Mouse (Mus musculus): ENCODE measurements at regions not wholly inside any gene's neighbourhood (a gene's known extent, or its start where the extent isn't known, plus 50 kb on each side); places are given as distances from the start of the nearest gene placed in this dataset.
A peak's percentile ranks its signal among the peaks of the same experiment; 100 is the strongest.

DNA sequence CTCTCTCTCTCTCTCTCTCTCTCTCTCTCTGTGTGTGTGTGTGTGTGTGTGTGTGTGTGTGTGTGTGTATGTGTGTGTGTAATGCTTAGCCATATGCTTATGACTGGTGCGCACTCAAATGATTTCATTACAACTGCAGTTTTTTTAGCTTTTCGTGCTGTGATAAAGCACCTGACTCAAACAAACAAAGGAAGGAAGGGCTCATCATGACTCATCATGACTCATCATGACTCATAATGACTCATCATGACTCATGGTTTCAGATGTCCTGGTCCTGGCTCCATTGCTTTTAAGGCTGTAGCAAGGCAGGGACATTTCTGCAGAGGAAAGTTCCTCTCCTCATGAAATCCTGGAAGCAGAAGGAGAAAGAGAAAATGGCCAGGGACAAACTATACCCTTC, 302.9 kb downstream of the Foxa2 start:
- WGBS = 81% methylated on average over 2 of the region's 2 CpGs
- Histone ChIP-seq H3K9ac (ENCODE audit: low read depth, low read length) (no peak overlapping the region), H3K27me3 (replicated peaks; ENCODE audit: control insufficient read depth, insufficient read depth, low read length) (no peaks in the 10 kb centered on the region), H3K9me3 (ENCODE audit: control insufficient read depth, low read length) (no peaks in the 10 kb centered on the region), H3K4me3 (ENCODE audit: low read length) (no peak overlapping the region), H3K27ac (ENCODE audit: low read depth, low read length) (no peak overlapping the region), H3K36me3 (ENCODE audit: control insufficient read depth, insufficient read depth, low read length) (no peaks in the 10 kb centered on the region), H3K4me1 (ENCODE audit: control insufficient read depth, insufficient read depth, low read depth, low read length) (no peaks in the 10 kb centered on the region), H3K4me2 (ENCODE audit: low read length) (no peak overlapping the region)
- ATAC-seq = no peak

DNA sequence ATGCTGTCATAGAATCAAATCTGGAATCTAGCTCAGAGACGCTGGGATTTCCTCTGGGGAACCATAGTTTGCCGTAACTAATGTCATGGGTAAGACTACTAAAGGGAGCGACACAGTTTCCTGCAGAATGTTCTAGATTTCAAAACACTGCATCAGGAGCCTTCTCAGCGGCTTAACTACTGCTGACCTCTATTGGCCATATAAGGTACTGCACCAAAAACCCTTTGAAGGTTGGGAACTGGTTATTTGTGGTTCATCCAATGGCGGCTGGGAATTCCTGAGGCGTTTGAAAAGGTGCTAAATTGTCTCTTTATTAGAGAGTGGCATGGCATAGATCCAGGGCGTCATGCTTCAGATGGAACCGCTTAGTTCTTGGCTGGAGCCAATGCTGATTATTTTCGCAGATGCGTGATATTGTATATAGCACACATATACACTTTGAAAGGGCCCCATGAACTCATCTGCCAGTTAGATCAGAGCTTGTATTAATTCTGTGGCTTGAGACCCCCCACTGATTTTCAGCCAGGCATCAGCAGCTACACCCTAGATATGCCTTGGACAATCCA, 308.4 kb downstream of the Foxa2 start:
- Histone ChIP-seq H3K4me1 (ENCODE audit: control insufficient read depth, insufficient read depth, low read depth, low read length) (no peaks in the 10 kb centered on the region), H3K27ac (ENCODE audit: low read depth, low read length) (no peak overlapping the region), H3K36me3 (ENCODE audit: control insufficient read depth, insufficient read depth, low read length) (no peaks in the 10 kb centered on the region), H3K9me3 (ENCODE audit: control insufficient read depth, low read length) (no peaks in the 10 kb centered on the region), H3K4me3 (ENCODE audit: low read length) (no peak overlapping the region), H3K9ac (ENCODE audit: low read depth, low read length) (no peak overlapping the region), H3K27me3 (replicated peaks; ENCODE audit: control insufficient read depth, insufficient read depth, low read length) (no peaks in the 10 kb centered on the region), H3K4me2 (ENCODE audit: low read length) (no peak overlapping the region)
- WGBS = 40% methylated on average over 10 of the region's 10 CpGs
- ATAC-seq = peak; percentile 56; the same call in 1 of the 2 replicates

- Histone ChIP-seq H3K4me1 (ENCODE audit: control insufficient read depth, insufficient read depth, low read depth, low read length) (no peaks in the 10 kb centered on the region), H3K9me3 (ENCODE audit: control insufficient read depth, low read length) (no peaks in the 10 kb centered on the region), H3K4me3 (ENCODE audit: low read length) (no peak overlapping the region), H3K36me3 (ENCODE audit: control insufficient read depth, insufficient read depth, low read length) (no peaks in the 10 kb centered on the region), H3K9ac (ENCODE audit: low read depth, low read length) (no peak overlapping the region), H3K27me3 (replicated peaks; ENCODE audit: control insufficient read depth, insufficient read depth, low read length) (no peaks in the 10 kb centered on the region), H3K27ac (ENCODE audit: low read depth, low read length) (no peak overlapping the region), H3K4me2 (ENCODE audit: low read length) (no peak overlapping the region)
- WGBS = 80% methylated on average over 4 of the region's 4 CpGs
- no peak for ATAC-seq
Measured at GRCm38 (mm10) chr2:147727396-147727795, 319.4 kb downstream of the Foxa2 start.

DNA sequence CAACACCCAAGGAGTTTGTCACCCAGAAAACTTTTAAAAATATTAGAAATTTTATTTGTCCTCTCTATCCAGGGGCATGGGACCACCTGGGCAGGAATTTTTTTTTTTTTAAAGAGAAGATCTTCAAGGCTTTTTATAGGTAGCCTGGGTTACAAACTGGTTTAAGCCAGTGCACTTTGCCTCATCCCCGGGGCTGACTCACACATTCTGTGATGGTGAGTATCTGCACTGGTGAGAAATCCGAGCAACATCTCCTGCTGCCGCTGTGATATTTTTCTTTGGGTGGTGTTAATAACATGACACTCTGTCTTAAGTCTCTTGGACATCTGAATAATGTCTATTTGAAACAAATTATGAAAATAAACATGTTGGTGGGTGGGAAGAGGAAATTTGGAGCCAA, 327.8 kb downstream of the Foxa2 start:
- Histone ChIP-seq H3K27ac (ENCODE audit: low read depth, low read length) (no peak overlapping the region), H3K4me3 (ENCODE audit: low read length) (no peak overlapping the region), H3K4me2 (ENCODE audit: low read length) (no peak overlapping the region), H3K9ac (ENCODE audit: low read depth, low read length) (no peak overlapping the region), H3K36me3 (ENCODE audit: control insufficient read depth, insufficient read depth, low read length) (no peaks in the 10 kb centered on the region), H3K27me3 (replicated peaks; ENCODE audit: control insufficient read depth, insufficient read depth, low read length) (no peaks in the 10 kb centered on the region), H3K9me3 (ENCODE audit: control insufficient read depth, low read length) (no peaks in the 10 kb centered on the region), H3K4me1 (ENCODE audit: control insufficient read depth, insufficient read depth, low read depth, low read length) (no peaks in the 10 kb centered on the region)
- WGBS = 87% methylated on average over 3 of the region's 3 CpGs
- ATAC-seq = no peak

- Histone ChIP-seq H3K36me3 (ENCODE audit: control insufficient read depth, insufficient read depth, low read length) (no peaks in the 10 kb centered on the region), H3K9me3 (ENCODE audit: control insufficient read depth, low read length) (no peaks in the 10 kb centered on the region), H3K27me3 (replicated peaks; ENCODE audit: control insufficient read depth, insufficient read depth, low read length) (no peaks in the 10 kb centered on the region), H3K4me3 (ENCODE audit: low read length) (no peak overlapping the region), H3K27ac (ENCODE audit: low read depth, low read length) (no peak overlapping the region), H3K9ac (ENCODE audit: low read depth, low read length) (no peak overlapping the region), H3K4me2 (ENCODE audit: low read length) (no peak overlapping the region), H3K4me1 (ENCODE audit: control insufficient read depth, insufficient read depth, low read depth, low read length) (no peaks in the 10 kb centered on the region)
- ATAC-seq = no peak
- WGBS = 90% methylated on average over 12 of the region's 12 CpGs
Measured at GRCm38 (mm10) chr2:147717484-147717947, 329.3 kb downstream of the Foxa2 start.

GRCm38 (mm10) chr2:147715791-147716190, 331.0 kb downstream of the Foxa2 start:
- Histone ChIP-seq H3K27me3 (replicated peaks; ENCODE audit: control insufficient read depth, insufficient read depth, low read length) (no peaks in the 10 kb centered on the region), H3K9me3 (ENCODE audit: control insufficient read depth, low read length) (no peaks in the 10 kb centered on the region), H3K4me1 (ENCODE audit: control insufficient read depth, insufficient read depth, low read depth, low read length) (no peaks in the 10 kb centered on the region), H3K9ac (ENCODE audit: low read depth, low read length) (no peak overlapping the region), H3K27ac (ENCODE audit: low read depth, low read length) (no peak overlapping the region), H3K36me3 (ENCODE audit: control insufficient read depth, insufficient read depth, low read length) (no peaks in the 10 kb centered on the region), H3K4me3 (ENCODE audit: low read length) (no peak overlapping the region), H3K4me2 (ENCODE audit: low read length) (no peak overlapping the region)
- no peak for ATAC-seq
- 92% methylated on average over 5 of the region's 5 CpGs for WGBS

- no peaks in the 10 kb centered on the region for H3K9me3 ChIP-seq (ENCODE audit: control insufficient read depth, low read length)
- no peak overlapping the region for H3K27ac ChIP-seq (ENCODE audit: low read depth, low read length)
- no peaks in the 10 kb centered on the region for H3K4me1 ChIP-seq (ENCODE audit: control insufficient read depth, insufficient read depth, low read depth, low read length)
- H3K36me3 ChIP-seq (ENCODE audit: control insufficient read depth, insufficient read depth, low read length) = no peaks in the 10 kb centered on the region
- no peak overlapping the region for H3K4me2 ChIP-seq (ENCODE audit: low read length)
- H3K9ac ChIP-seq (ENCODE audit: low read depth, low read length) = no peak overlapping the region
- H3K4me3 ChIP-seq (ENCODE audit: low read length) = no peak overlapping the region
- no peaks in the 10 kb centered on the region for H3K27me3 ChIP-seq (replicated peaks; ENCODE audit: control insufficient read depth, insufficient read depth, low read length)
- ATAC-seq = peak; percentile 63; the same call in 1 of the 2 replicates
- WGBS = 60% methylated on average over 8 of the region's 8 CpGs
Measured at GRCm38 (mm10) chr2:147710593-147711265, 336.0 kb downstream of the Foxa2 start.

DNA sequence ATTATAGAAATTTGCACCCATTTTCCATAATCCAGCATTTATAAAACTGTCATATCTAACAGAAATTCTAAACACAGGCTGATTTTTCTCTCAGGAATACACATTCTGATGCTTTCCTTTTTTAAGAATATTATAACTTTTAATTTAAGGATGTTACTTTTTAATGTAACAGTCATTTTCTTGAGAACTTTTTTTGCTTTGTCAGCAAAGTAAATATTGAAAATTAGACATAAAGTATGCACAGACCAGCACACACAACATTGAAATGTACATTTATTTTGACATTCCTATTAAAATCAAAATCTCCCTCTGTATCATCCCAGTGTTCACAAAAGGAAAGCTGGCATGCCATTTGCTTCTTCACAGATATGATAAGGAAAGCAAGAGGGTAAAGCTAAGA, 337.0 kb downstream of the Foxa2 start:
- Histone ChIP-seq H3K9ac (ENCODE audit: low read depth, low read length) (no peak overlapping the region), H3K4me2 (ENCODE audit: low read length) (no peak overlapping the region), H3K4me1 (ENCODE audit: control insufficient read depth, insufficient read depth, low read depth, low read length) (no peaks in the 10 kb centered on the region), H3K4me3 (ENCODE audit: low read length) (no peak overlapping the region), H3K9me3 (ENCODE audit: control insufficient read depth, low read length) (no peaks in the 10 kb centered on the region), H3K36me3 (ENCODE audit: control insufficient read depth, insufficient read depth, low read length) (no peaks in the 10 kb centered on the region), H3K27ac (ENCODE audit: low read depth, low read length) (no peak overlapping the region), H3K27me3 (replicated peaks; ENCODE audit: control insufficient read depth, insufficient read depth, low read length) (no peaks in the 10 kb centered on the region)
- no peak for ATAC-seq

- no peaks in the 10 kb centered on the region for H3K4me1 ChIP-seq (ENCODE audit: control insufficient read depth, insufficient read depth, low read depth, low read length)
- no peak overlapping the region for H3K4me3 ChIP-seq (ENCODE audit: low read length)
- no peaks in the 10 kb centered on the region for H3K9me3 ChIP-seq (ENCODE audit: control insufficient read depth, low read length)
- WGBS = 89% methylated on average over 6 of the region's 6 CpGs
- no peak for ATAC-seq
- no peaks in the 10 kb centered on the region for H3K36me3 ChIP-seq (ENCODE audit: control insufficient read depth, insufficient read depth, low read length)
- no peak overlapping the region for H3K9ac ChIP-seq (ENCODE audit: low read depth, low read length)
- H3K27me3 ChIP-seq (replicated peaks; ENCODE audit: control insufficient read depth, insufficient read depth, low read length) = no peaks in the 10 kb centered on the region
- no peak overlapping the region for H3K4me2 ChIP-seq (ENCODE audit: low read length)
- H3K27ac ChIP-seq (ENCODE audit: low read depth, low read length) = no peak overlapping the region
Measured at GRCm38 (mm10) chr2:147707156-147707555, 339.6 kb downstream of the Foxa2 start.
